In genomic region chr9:83487771-83488470, GRCm38 (mm10) we compare ENCODE assay signal across 8 mouse cellular contexts. TPM values are rescaled to one million over a fixed set of nuclear protein-coding genes. Genes with fewer than 3 reads are reported as not detected.
A peak's percentile ranks its signal among the peaks of the same experiment; 100 is the strongest.
DNase-seq lines count a peak whose midpoint lies in the region; ATAC-seq and TF ChIP-seq lines count a peak whose summit lies in the region.

No protein-coding gene starts in this region.

- no peaks in the 10 kb centered on the region for H3K9me3 ChIP-seq in midbrain, embryonic 13.5 days
- H3K9me3 ChIP-seq in midbrain, embryonic 11.5 days (ENCODE audit: control insufficient read depth, low read length), result no peaks in the 10 kb centered on the region
- no peaks in the 10 kb centered on the region for H3K9me3 ChIP-seq in forebrain, embryonic 15.5 days
- H3K9me3 ChIP-seq in stomach, postnatal 0 days (ENCODE audit: control insufficient read depth, low read length), result no peaks in the 10 kb centered on the region

- peaks cover 13% of the 10 kb centered on the region for H3K4me1 ChIP-seq in midbrain, embryonic 13.5 days (replicated peaks)
- no peaks in the 10 kb centered on the region for H3K4me1 ChIP-seq in midbrain, embryonic 11.5 days (ENCODE audit: control insufficient read depth, insufficient read depth, low read length)
- H3K4me1 ChIP-seq in forebrain, embryonic 15.5 days, result peaks cover 15% of the 10 kb centered on the region; the same call in 1 of the 2 replicates
- no peaks in the 10 kb centered on the region for H3K4me1 ChIP-seq in lung, adult 2 months (ENCODE audit: control insufficient read depth, insufficient read depth, low read length)
- no peaks in the 10 kb centered on the region for H3K4me1 ChIP-seq in stomach, postnatal 0 days (replicated peaks; ENCODE audit: control insufficient read depth, insufficient read depth)

- DNase-seq in midbrain, embryonic 11.5 days (ENCODE audit: low spot score, missing footprints), result no peak
- peak; percentile 30 to 50 for DNase-seq in layer of hippocampus, postnatal 14 days (ENCODE audit: low spot score in 2 of 2)
- peak; percentile 16 for DNase-seq in right cerebral cortex, postnatal 14 days
- no peak for DNase-seq in lung, adult 2 months
- no peak for DNase-seq in urinary bladder, adult 2 months (ENCODE audit: low spot score)
- DNase-seq in stomach, postnatal 0 days (ENCODE audit: low spot score), result no peak

- ATAC-seq in midbrain, embryonic 13.5 days, result peak; percentile 72
- no peak for ATAC-seq in midbrain, embryonic 11.5 days (ENCODE audit: low FRiP score)
- peak; percentile 97 for ATAC-seq in forebrain, embryonic 15.5 days (replicated peaks)
- no peak for ATAC-seq in stomach, postnatal 0 days (ENCODE audit: low FRiP score, low TSS enrichment)

- no peaks in the 10 kb centered on the region for H3K36me3 ChIP-seq in midbrain, embryonic 13.5 days
- no peaks in the 10 kb centered on the region for H3K36me3 ChIP-seq in midbrain, embryonic 11.5 days (ENCODE audit: control insufficient read depth, insufficient read depth, low read length)
- H3K36me3 ChIP-seq in forebrain, embryonic 15.5 days, result no peaks in the 10 kb centered on the region
- no peaks in the 10 kb centered on the region for H3K36me3 ChIP-seq in stomach, postnatal 0 days (ENCODE audit: control insufficient read depth, insufficient read depth, low read length)

- no peak overlapping the region for H3K9ac ChIP-seq in midbrain, embryonic 13.5 days (replicated peaks)
- H3K9ac ChIP-seq in midbrain, embryonic 11.5 days (ENCODE audit: low read length), result no peak overlapping the region
- H3K9ac ChIP-seq in forebrain, embryonic 15.5 days (replicated peaks), result no peak overlapping the region; the same call in 1 of the 2 replicates
- no peak overlapping the region for H3K9ac ChIP-seq in stomach, postnatal 0 days (ENCODE audit: low read length)

- H3K27ac ChIP-seq in midbrain, embryonic 13.5 days, result 0 out of 2 replicates have a peak overlapping the region, but pooled peaks have one; percentile 26
- no peak overlapping the region for H3K27ac ChIP-seq in midbrain, embryonic 11.5 days (ENCODE audit: low read depth, low read length)
- peak overlapping the region; percentile 90 for H3K27ac ChIP-seq in forebrain, embryonic 15.5 days (replicated peaks)
- no peak overlapping the region for H3K27ac ChIP-seq in stomach, postnatal 0 days (replicated peaks)

- H3K27me3 ChIP-seq in midbrain, embryonic 13.5 days, result no peaks in the 10 kb centered on the region
- H3K27me3 ChIP-seq in midbrain, embryonic 11.5 days (ENCODE audit: control insufficient read depth, insufficient read depth, low read length), result no peaks in the 10 kb centered on the region
- no peaks in the 10 kb centered on the region for H3K27me3 ChIP-seq in forebrain, embryonic 15.5 days
- no peaks in the 10 kb centered on the region for H3K27me3 ChIP-seq in stomach, postnatal 0 days (ENCODE audit: control insufficient read depth, insufficient read depth, low read length)

- H3K4me2 ChIP-seq in midbrain, embryonic 13.5 days (replicated peaks), result peak overlapping the region; percentile 35
- no peak overlapping the region for H3K4me2 ChIP-seq in midbrain, embryonic 11.5 days
- H3K4me2 ChIP-seq in forebrain, embryonic 15.5 days (replicated peaks), result peak overlapping the region; percentile 29
- no peak overlapping the region for H3K4me2 ChIP-seq in stomach, postnatal 0 days (replicated peaks; ENCODE audit: low read depth)

- TF ChIP-seq EP300 in stomach, postnatal 0 days (optimal IDR thresholded peaks at IDR 0.05), result no peak

- H3K4me3 ChIP-seq in midbrain, embryonic 13.5 days (replicated peaks), result no peak overlapping the region
- H3K4me3 ChIP-seq in midbrain, embryonic 11.5 days (ENCODE audit: low read depth, low read length), result no peak overlapping the region
- H3K4me3 ChIP-seq in forebrain, embryonic 15.5 days, result 0 out of 2 replicates have a peak overlapping the region, but pooled peaks have one; percentile 4
- H3K4me3 ChIP-seq in lung, adult 2 months (replicated peaks; ENCODE audit: extremely low read depth, low read depth, low read length), result no peak overlapping the region
- H3K4me3 ChIP-seq in stomach, postnatal 0 days (ENCODE audit: low read depth, low read length), result no peak overlapping the region

- 50% methylated on average over 9 of the region's 9 CpGs for WGBS in midbrain, embryonic 13.5 days
- 66% methylated on average over 9 of the region's 9 CpGs for WGBS in midbrain, embryonic 11.5 days
- WGBS in forebrain, embryonic 15.5 days, result 31% methylated on average over 9 of the region's 9 CpGs
- WGBS in lung, adult 2 months, result 37% methylated on average over 9 of the region's 9 CpGs
- WGBS in stomach, postnatal 0 days, result 41% methylated on average over 9 of the region's 9 CpGs

- TF ChIP-seq CTCF in lung, adult 2 months (IDR thresholded peaks at IDR 0.05; ENCODE audit: insufficient read depth, low read length), result no peak
- TF ChIP-seq CTCF in stomach, postnatal 0 days (IDR thresholded peaks at IDR 0.05; ENCODE audit: low read depth), result no peak

- TF ChIP-seq POLR2A in lung, adult 2 months (IDR thresholded peaks at IDR 0.05; ENCODE audit: borderline replicate concordance, extremely low read depth, low read depth, low read length), result no peak

RNA-seq across cellular contexts. Expression of gene Lca5, which starts 47.0 kb away (rescaled TPM):
- polyA plus RNA-seq in midbrain, embryonic 13.5 days (2015; fragmentation: Nextera tagmentation; extraction: Ambion mirVana), result 19.0 and 24.7 TPM in 2 replicates
- 23.6 and 25.1 TPM in 2 replicates for polyA plus RNA-seq in midbrain, embryonic 11.5 days (2014; fragmentation: Nextera tagmentation; extraction: Ambion mirVana)
- 22.2 and 22.7 TPM in 2 replicates for polyA plus RNA-seq in forebrain, embryonic 15.5 days (2015; fragmentation: Nextera tagmentation; extraction: Ambion mirVana)
- 10 to 100 TPM in 1 of 2 experiments, 1 to 10 TPM in 1; 9.7 to 14.5 TPM for total RNA-seq in layer of hippocampus, postnatal 14 days (2021)
- 0.86 and 1.7 TPM in 2 replicates for polyA plus RNA-seq in lung, adult 2 months (2012; rRNA removed)
- 4.8 and 5.2 TPM in 2 replicates for polyA plus RNA-seq in urinary bladder, adult 2 months (2012; rRNA removed)
- 4.8 and 6.5 TPM in 2 replicates for polyA plus RNA-seq in stomach, postnatal 0 days (2015; fragmentation: Nextera tagmentation; extraction: Ambion mirVana)

Comparison
In these comparisons a context has a peak if more than half of its experiments do, and no peak if none do; other contexts are left out.
1. ATAC-seq: peak in midbrain, embryonic 13.5 days (single experiment) and forebrain, embryonic 15.5 days (single experiment); none in midbrain, embryonic 11.5 days (single experiment) and stomach, postnatal 0 days (single experiment).
2. H3K27ac ChIP-seq: peak in midbrain, embryonic 13.5 days (single experiment) and forebrain, embryonic 15.5 days (single experiment); none in midbrain, embryonic 11.5 days (single experiment) and stomach, postnatal 0 days (single experiment).
3. H3K4me2 ChIP-seq: peak in midbrain, embryonic 13.5 days (single experiment) and forebrain, embryonic 15.5 days (single experiment); none in midbrain, embryonic 11.5 days (single experiment) and stomach, postnatal 0 days (single experiment).
4. DNase-seq: peak in layer of hippocampus, postnatal 14 days (2 of 2) and right cerebral cortex, postnatal 14 days (single experiment); none in midbrain, embryonic 11.5 days (single experiment), lung, adult 2 months (single experiment), urinary bladder, adult 2 months (single experiment) and stomach, postnatal 0 days (single experiment).